Mouse (Mus musculus) liver, embryonic 18 days (tissue): ENCODE data around the gene Osr1. TPM values are rescaled to one million over a fixed set of nuclear protein-coding genes. Genes with fewer than 3 reads are reported as not detected.

Experiments used
- polyA plus RNA-seq: library from polyadenylated mRNA; depleted of rRNA; stranded (reverse); fragments of >200 nt; gene quantifications from 2 replicates; pipeline ENCODE4 v1.2.3, GENCODE M21; 2012; rRNA removed

The Osr1 gene
- 0.16 and 0.20 TPM in 2 replicates for polyA plus RNA-seq

GRCm38 (mm10) chr12:9569971-9570370 lies at the start of gene Osr1:
Gene Osr1 (plus strand): TSS chr12:9570116.

